Mouse (Mus musculus): ENCODE results near the gene Aox2. TPM values are rescaled to one million over a fixed set of nuclear protein-coding genes. Genes with fewer than 3 reads are reported as not detected.

Aox2 gene
- polyA plus RNA-seq, 1 experiment from 2014 or later = 0.03 TPM

GRCm38 (mm10) chr1:58416048-58416447 lies 137.9 kb downstream of the Aox2 start:
- TF ChIP-seq CTCF (IDR thresholded peaks at IDR 0.05) = no peak
- POLR2A ChIA-PET = interaction anchor here (0.8 to 1.1 kb wide), 3 partner anchors 10 to 22 kb away, joined by 4 to 6 read pairs (median 4); no protein-coding TSS in a partner anchor
- no peaks in the 10 kb centered on the region for H3K27me3 ChIP-seq
- CTCF ChIA-PET = interaction anchor here (1.0 kb wide), 1 partner anchor 17 kb away, joined by 3 read pairs; no protein-coding TSS in a partner anchor
- ATAC-seq (no peak), DNase-seq (ENCODE audit: low read depth, low spot score) (no peak)
- in situ Hi-C loops (cut with MboI; ENCODE audit: low pct_unique_long_range_greater_than_20kb) = loop anchor here (25.0 kb wide), 1 partner anchor 1004 kb away; the partner anchor contains the start of genes Maip1 and Tyw5

GRCm38 (mm10) chr1:58420032-58420431 lies 141.9 kb downstream of the Aox2 start:
- DNase-seq (ENCODE audit: low read depth, low spot score) = no peak
- POLR2A ChIA-PET = no interaction called here
- ATAC-seq = no peak
- CTCF ChIA-PET = no interaction called here
- no peaks in the 10 kb centered on the region for H3K27me3 ChIP-seq
- no peak for TF ChIP-seq CTCF (IDR thresholded peaks at IDR 0.05)
- in situ Hi-C loops (cut with MboI; ENCODE audit: low pct_unique_long_range_greater_than_20kb) = loop anchor here (25.0 kb wide), 1 partner anchor 1008 kb away; the partner anchor contains the start of genes Maip1 and Tyw5

GRCm38 (mm10) chr1:58420961-58421360 lies 142.8 kb downstream of the Aox2 start:
- no peak for TF ChIP-seq CTCF (IDR thresholded peaks at IDR 0.05)
- DNase-seq (ENCODE audit: low read depth, low spot score) (no peak), ATAC-seq (no peak)
- in situ Hi-C loops (cut with MboI; ENCODE audit: low pct_unique_long_range_greater_than_20kb) = loop anchor here (25.0 kb wide), 1 partner anchor 1009 kb away; the partner anchor contains the start of genes Maip1 and Tyw5
- ChIA-PET CTCF (interaction anchor here (0.8 to 1.4 kb wide), 4 partner anchors 23 to 67 kb away, joined by 3 to 4 read pairs (median 3); no protein-coding TSS in a partner anchor), POLR2A (interaction anchor here (1.0 kb wide), 1 partner anchor 8 kb away, joined by 5 read pairs; no protein-coding TSS in a partner anchor)
- no peaks in the 10 kb centered on the region for H3K27me3 ChIP-seq

- POLR2A ChIA-PET = interaction anchor here (0.6 to 1.7 kb wide), 4 partner anchors 11 to 22 kb away, joined by 3 to 5 read pairs (median 4); partner anchors contain the start of gene Nif3l1
- ATAC-seq (no peak), DNase-seq (ENCODE audit: low read depth, low spot score) (no peak)
- CTCF ChIA-PET = interaction anchor here (1.0 kb wide), 1 partner anchor 29 kb away, joined by 3 read pairs; no protein-coding TSS in a partner anchor
- TF ChIP-seq CTCF (IDR thresholded peaks at IDR 0.05) = no peak
- in situ Hi-C loops (cut with MboI; ENCODE audit: low pct_unique_long_range_greater_than_20kb) = loop anchor here (25.0 kb wide), 1 partner anchor 1011 kb away; the partner anchor contains the start of genes Maip1 and Tyw5
- H3K27me3 ChIP-seq = no peaks in the 10 kb centered on the region
Observed at GRCm38 (mm10) chr1:58422879-58423278, 144.8 kb downstream of the Aox2 start.

GRCm38 (mm10) chr1:58423371-58424248 lies 145.5 kb downstream of the Aox2 start, which contains the start of gene Clk1:
Clk1 (minus strand) TSS chr1:58424066.
- H3K27me3 ChIP-seq = no peaks in the 10 kb centered on the region
- ChIA-PET POLR2A (interaction anchor here (0.9 to 1.7 kb wide), 5 partner anchors 11 to 31 kb away, joined by 3 to 5 read pairs (median 4); partner anchors contain the start of genes Bzw1 and Nif3l1), CTCF (interaction anchor here (1.0 kb wide), 1 partner anchor 29 kb away, joined by 3 read pairs; no protein-coding TSS in a partner anchor)
- in situ Hi-C loops (cut with MboI; ENCODE audit: low pct_unique_long_range_greater_than_20kb) = loop anchor here (25.0 kb wide), 1 partner anchor 1011 kb away; the partner anchor contains the start of genes Maip1 and Tyw5
- peak; percentile 49 for ATAC-seq
- TF ChIP-seq CTCF (IDR thresholded peaks at IDR 0.05) = no peak
- no peak for DNase-seq (ENCODE audit: low read depth, low spot score)

GRCm38 (mm10) chr1:58424551-58424950 lies 146.4 kb downstream of the Aox2 start:
- POLR2A ChIA-PET = interaction anchor here (0.6 kb wide), 1 partner anchor 265 kb away, joined by 3 read pairs; no protein-coding TSS in a partner anchor
- in situ Hi-C loops (cut with MboI; ENCODE audit: low pct_unique_long_range_greater_than_20kb) = loop anchor here (25.0 kb wide), 1 partner anchor 1012 kb away; the partner anchor contains the start of genes Maip1 and Tyw5

More at GRCm38 (mm10) chr1:58424551-58424950, 146.4 kb downstream of the Aox2 start:
- no peak for ATAC-seq
- no peaks in the 10 kb centered on the region for H3K27me3 ChIP-seq
- CTCF ChIA-PET = no interaction called here
- TF ChIP-seq CTCF (IDR thresholded peaks at IDR 0.05) = no peak
- no peak for DNase-seq (ENCODE audit: low read depth, low spot score)

Other genes starting within 250 kb of the Aox2 start
- gene Aox1, start 248.4 kb upstream of the Aox2 start, polyA plus RNA-seq (2021) = 12.8 TPM
- 0.10 TPM for gene Aox3, start 165.2 kb upstream of the Aox2 start, polyA plus RNA-seq (2021)
- not detected for gene Aox4, start 67.9 kb upstream of the Aox2 start, polyA plus RNA-seq (2021)
- gene Bzw1, start 114.6 kb downstream of the Aox2 start, polyA plus RNA-seq (2021) = 205 TPM
- 109 TPM for gene Clk1, start 145.7 kb downstream of the Aox2 start, polyA plus RNA-seq (2021)
- 25.5 TPM for gene Nif3l1, start 166.8 kb downstream of the Aox2 start, polyA plus RNA-seq (2021)
- gene Ppil3, start 167.2 kb downstream of the Aox2 start, polyA plus RNA-seq (2021) = 56.3 TPM
- gene Orc2, start 226.8 kb downstream of the Aox2 start, polyA plus RNA-seq (2021) = 31.8 TPM

Data from Patski (cell line).